16 mouse cellular contexts compared by ENCODE assay signal in genomic region chr1:69729031-69729679, GRCm38 (mm10). TPM values are rescaled to one million over a fixed set of nuclear protein-coding genes. Genes with fewer than 3 reads are reported as not detected.
DNase-seq lines count a peak whose midpoint lies in the region; ATAC-seq and TF ChIP-seq lines count a peak whose summit lies in the region.
"Had no signal": no experiment of that assay in that cellular context is flagged by ENCODE, and none has a peak within 500 bp of the region (broad histone marks: within the 10 kb centered on the region; RNA-seq: fewer than 3 reads in every experiment).

No protein-coding gene starts in this region.

- H3K27me3 ChIP-seq in lung, postnatal 0 days (replicated peaks; ENCODE audit: insufficient read depth, low read length), result no peaks in the 10 kb centered on the region
- H3K27me3 ChIP-seq in forebrain, embryonic 14.5 days (replicated peaks; ENCODE audit: control insufficient read depth, insufficient read depth, low read length), result no peaks in the 10 kb centered on the region
- H3K27me3 ChIP-seq in midbrain, embryonic 10.5 days (ENCODE audit: low read depth, poor library complexity, severe bottlenecking), result no peaks in the 10 kb centered on the region
- H3K27me3 ChIP-seq: heart, embryonic 13.5 days had no signal

- TF ChIP-seq CTCF in lung, postnatal 0 days (IDR thresholded peaks at IDR 0.05), result no peak

- TF ChIP-seq EP300 in lung, postnatal 0 days (IDR thresholded peaks at IDR 0.05), result no peak

- H3K4me3 ChIP-seq in lung, postnatal 0 days (ENCODE audit: low read depth, low read length), result no peak overlapping the region
- no peak overlapping the region for H3K4me3 ChIP-seq in forebrain, embryonic 14.5 days (ENCODE audit: low read depth, low read length)
- H3K4me3 ChIP-seq in midbrain, embryonic 10.5 days, result 0 out of 2 replicates have a peak overlapping the region, but pooled peaks have one; percentile 7
- H3K4me3 ChIP-seq: heart, embryonic 13.5 days had no signal

- H3K4me1 ChIP-seq in lung, postnatal 0 days (ENCODE audit: insufficient read depth, low read depth, low read length), result no peaks in the 10 kb centered on the region
- H3K4me1 ChIP-seq in forebrain, embryonic 14.5 days (ENCODE audit: control insufficient read depth, insufficient read depth, low read length), result 0 out of 2 replicates have a peak, but pooled peaks cover 6% of the 10 kb centered on the region
- H3K4me1 ChIP-seq in midbrain, embryonic 10.5 days, result peaks cover 25% of the 10 kb centered on the region
- H3K4me1 ChIP-seq: heart, embryonic 13.5 days had no signal

- H3K27ac ChIP-seq in lung, postnatal 0 days (ENCODE audit: low read length), result no peak overlapping the region
- 0 out of 2 replicates have a peak overlapping the region, but pooled peaks have one; percentile 39 for H3K27ac ChIP-seq in forebrain, embryonic 14.5 days (ENCODE audit: low read depth, low read length)
- H3K27ac ChIP-seq in midbrain, embryonic 10.5 days (replicated peaks), result peak overlapping the region; percentile 82
- H3K27ac ChIP-seq: heart, embryonic 13.5 days had no signal

- no peak overlapping the region for H3K4me2 ChIP-seq in lung, postnatal 0 days (replicated peaks; ENCODE audit: low read depth, low read length)
- no peak overlapping the region for H3K4me2 ChIP-seq in forebrain, embryonic 14.5 days (ENCODE audit: low read length)
- H3K4me2 ChIP-seq: heart, embryonic 13.5 days had no signal

- intact Hi-C loops in heart, postnatal 25 days (cut with DNase I), result no loop called here

- H3K9me3 ChIP-seq in lung, postnatal 0 days (ENCODE audit: low read length), result no peaks in the 10 kb centered on the region
- no peaks in the 10 kb centered on the region for H3K9me3 ChIP-seq in forebrain, embryonic 14.5 days (replicated peaks; ENCODE audit: control insufficient read depth, low read length)
- H3K9me3 ChIP-seq in midbrain, embryonic 10.5 days (replicated peaks), result no peaks in the 10 kb centered on the region
- H3K9me3 ChIP-seq: heart, embryonic 13.5 days had no signal

- H3K9ac ChIP-seq in lung, postnatal 0 days (replicated peaks; ENCODE audit: low read depth), result no peak overlapping the region
- no peak overlapping the region for H3K9ac ChIP-seq in forebrain, embryonic 14.5 days (ENCODE audit: low read length)
- H3K9ac ChIP-seq: heart, embryonic 13.5 days had no signal

- DNase-seq in lung, postnatal 0 days (ENCODE audit: low spot score), result peak; percentile 20
- DNase-seq in lung, postnatal 4 days, result no peak
- peak; percentile 70 for DNase-seq in forebrain, embryonic 14.5 days (ENCODE audit: low spot score)
- DNase-seq in midbrain, embryonic 10.5 days (ENCODE audit: low spot score), result peak; percentile 50
- no peak for DNase-seq in urinary bladder, adult 2 months (ENCODE audit: low spot score)
- DNase-seq in frontal cortex, postnatal 10 days (ENCODE audit: low spot score in 2 of 2), result no peak
- DNase-seq in heart, postnatal 25 days (ENCODE audit: low spot score), result no peak
- DNase-seq in cerebellum, adult 9-11 months, result no peak
- DNase-seq: adrenal gland, postnatal 25 days; B cell, adult 2 months; cerebellum, postnatal 14 days; kidney, adult 11 months; layer of hippocampus, postnatal 36 days; liver; thymus, adult 2 months had no signal

- no peaks in the 10 kb centered on the region for H3K36me3 ChIP-seq in lung, postnatal 0 days (ENCODE audit: insufficient read depth, low read length)
- no peaks in the 10 kb centered on the region for H3K36me3 ChIP-seq in forebrain, embryonic 14.5 days (ENCODE audit: control insufficient read depth, insufficient read depth, low read length)
- no peaks in the 10 kb centered on the region for H3K36me3 ChIP-seq in midbrain, embryonic 10.5 days
- H3K36me3 ChIP-seq: heart, embryonic 13.5 days had no signal

- 37% methylated on average over 5 of the region's 5 CpGs for WGBS in lung, postnatal 0 days
- 8% methylated on average over 5 of the region's 5 CpGs for WGBS in forebrain, embryonic 14.5 days
- 16% methylated on average over 5 of the region's 5 CpGs for WGBS in midbrain, embryonic 10.5 days

- no peak for ATAC-seq in lung, postnatal 0 days
- ATAC-seq in forebrain, embryonic 14.5 days, result peak; percentile 80

RNA-seq across cellular contexts. Expression of gene Ikzf2, which starts 42.1 kb away (rescaled TPM):
- polyA plus RNA-seq in lung, postnatal 0 days (2015; fragmentation: Nextera tagmentation; extraction: Ambion mirVana), result 0.88 and 1.5 TPM in 2 replicates
- 1.7 and 3.3 TPM in 2 replicates for polyA plus RNA-seq in forebrain, embryonic 14.5 days (2014; fragmentation: Nextera tagmentation; extraction: Ambion mirVana)
- 6.1 and 6.5 TPM in 2 replicates for polyA plus RNA-seq in midbrain, embryonic 10.5 days (2016; fragmentation: Nextera tagmentation; extraction: Ambion mirVana)
- polyA plus RNA-seq in urinary bladder, adult 2 months (2012; rRNA removed), result 12.9 and 14.0 TPM in 2 replicates
- 1 to 10 TPM; 5.2 to 7.2 TPM for total RNA-seq in heart, postnatal 25 days (2021)

Comparison
In these comparisons a context has a peak if more than half of its experiments do, and no peak if none do; other contexts are left out.
1. DNase-seq: peak in lung, postnatal 0 days (single experiment), forebrain, embryonic 14.5 days (single experiment) and midbrain, embryonic 10.5 days (single experiment); none in lung, postnatal 4 days (0 of 2), urinary bladder, adult 2 months (single experiment), frontal cortex, postnatal 10 days (0 of 2), heart, postnatal 25 days (single experiment) and cerebellum, adult 9-11 months (single experiment).